Mouse (Mus musculus): ENCODE measurements at regions not wholly inside any gene's neighbourhood (a gene's known extent, or its start where the extent isn't known, plus 50 kb on each side); places are given as distances from the start of the nearest gene placed in this dataset.

- no peak overlapping the region for H3K27ac ChIP-seq (ENCODE audit: control insufficient read depth, insufficient read depth, low read depth, low read length, poor library complexity)
- TF ChIP-seq CTCF (IDR thresholded peaks at IDR 0.05; ENCODE audit: control insufficient read depth, insufficient read depth, low read length) (no peak), POLR2A (IDR thresholded peaks at IDR 0.05; ENCODE audit: borderline replicate concordance, control insufficient read depth, low read depth, low read length) (no peak)
- no peaks in the 10 kb centered on the region for H3K4me1 ChIP-seq (ENCODE audit: control insufficient read depth, insufficient read depth, low read length)
- H3K4me3 ChIP-seq (replicated peaks; ENCODE audit: control insufficient read depth, low read depth, low read length) = no peak overlapping the region
- WGBS = 75% methylated on average over 9 of the region's 9 CpGs
Measured at GRCm38 (mm10) chr7:117044926-117045325, 335.9 kb upstream of the Xylt1 start.

- Histone ChIP-seq H3K27ac (ENCODE audit: control insufficient read depth, insufficient read depth, low read depth, low read length, poor library complexity) (no peak overlapping the region), H3K4me1 (ENCODE audit: control insufficient read depth, insufficient read depth, low read length) (no peaks in the 10 kb centered on the region), H3K4me3 (replicated peaks; ENCODE audit: control insufficient read depth, low read depth, low read length) (no peak overlapping the region)
- TF ChIP-seq POLR2A (IDR thresholded peaks at IDR 0.05; ENCODE audit: borderline replicate concordance, control insufficient read depth, low read depth, low read length) (no peak), CTCF (IDR thresholded peaks at IDR 0.05; ENCODE audit: control insufficient read depth, insufficient read depth, low read length) (no peak)
Measured at GRCm38 (mm10) chr7:117049249-117049648, 331.5 kb upstream of the Xylt1 start.

- WGBS = 54% methylated on average over 2 of the region's 2 CpGs
- no peak overlapping the region for H3K4me3 ChIP-seq (replicated peaks; ENCODE audit: control insufficient read depth, low read depth, low read length)
- H3K27ac ChIP-seq (ENCODE audit: control insufficient read depth, insufficient read depth, low read depth, low read length, poor library complexity) = no peak overlapping the region
- no peaks in the 10 kb centered on the region for H3K4me1 ChIP-seq (ENCODE audit: control insufficient read depth, insufficient read depth, low read length)
- TF ChIP-seq CTCF (IDR thresholded peaks at IDR 0.05; ENCODE audit: control insufficient read depth, insufficient read depth, low read length) (no peak), POLR2A (IDR thresholded peaks at IDR 0.05; ENCODE audit: borderline replicate concordance, control insufficient read depth, low read depth, low read length) (no peak)
Measured at GRCm38 (mm10) chr7:117065771-117066170, 315.0 kb upstream of the Xylt1 start.

GRCm38 (mm10) chr7:117090911-117091550 is 289.7 kb upstream of the Xylt1 start:
- Histone ChIP-seq H3K4me1 (ENCODE audit: control insufficient read depth, insufficient read depth, low read length) (no peaks in the 10 kb centered on the region), H3K4me3 (replicated peaks; ENCODE audit: control insufficient read depth, low read depth, low read length) (no peak overlapping the region), H3K27ac (ENCODE audit: control insufficient read depth, insufficient read depth, low read depth, low read length, poor library complexity) (no peak overlapping the region)
- 40% methylated on average over 6 of the region's 6 CpGs for WGBS
- TF ChIP-seq CTCF (IDR thresholded peaks at IDR 0.05; ENCODE audit: control insufficient read depth, insufficient read depth, low read length) (no peak), POLR2A (IDR thresholded peaks at IDR 0.05; ENCODE audit: borderline replicate concordance, control insufficient read depth, low read depth, low read length) (no peak)

GRCm38 (mm10) chr7:117092860-117093259 is 287.9 kb upstream of the Xylt1 start:
- TF ChIP-seq CTCF (IDR thresholded peaks at IDR 0.05; ENCODE audit: control insufficient read depth, insufficient read depth, low read length) (no peak), POLR2A (IDR thresholded peaks at IDR 0.05; ENCODE audit: borderline replicate concordance, control insufficient read depth, low read depth, low read length) (no peak)
- no peaks in the 10 kb centered on the region for H3K4me1 ChIP-seq (ENCODE audit: control insufficient read depth, insufficient read depth, low read length)
- WGBS = 36% methylated on average over 4 of the region's 4 CpGs
- no peak overlapping the region for H3K27ac ChIP-seq (ENCODE audit: control insufficient read depth, insufficient read depth, low read depth, low read length, poor library complexity)
- no peak overlapping the region for H3K4me3 ChIP-seq (replicated peaks; ENCODE audit: control insufficient read depth, low read depth, low read length)

GRCm38 (mm10) chr7:117097618-117098017 is 283.2 kb upstream of the Xylt1 start:
- 71% methylated on average over 3 of the region's 3 CpGs for whole genome bisulfite sequencing
- no peak for TF ChIP-seq CTCF (IDR thresholded peaks at IDR 0.05; ENCODE audit: control insufficient read depth, insufficient read depth, low read length)
- no peak for TF ChIP-seq POLR2A (IDR thresholded peaks at IDR 0.05; ENCODE audit: borderline replicate concordance, control insufficient read depth, low read depth, low read length)
- H3K4me3 ChIP-seq (replicated peaks; ENCODE audit: control insufficient read depth, low read depth, low read length) = no peak overlapping the region
- no peaks in the 10 kb centered on the region for H3K4me1 ChIP-seq (ENCODE audit: control insufficient read depth, insufficient read depth, low read length)
- no peak overlapping the region for H3K27ac ChIP-seq (ENCODE audit: control insufficient read depth, insufficient read depth, low read depth, low read length, poor library complexity)

GRCm38 (mm10) chr7:117099041-117099440 is 281.7 kb upstream of the Xylt1 start:
- Histone ChIP-seq H3K4me1 (ENCODE audit: control insufficient read depth, insufficient read depth, low read length) (no peaks in the 10 kb centered on the region), H3K4me3 (replicated peaks; ENCODE audit: control insufficient read depth, low read depth, low read length) (no peak overlapping the region), H3K27ac (ENCODE audit: control insufficient read depth, insufficient read depth, low read depth, low read length, poor library complexity) (no peak overlapping the region)
- TF ChIP-seq CTCF (IDR thresholded peaks at IDR 0.05; ENCODE audit: control insufficient read depth, insufficient read depth, low read length) (no peak), POLR2A (IDR thresholded peaks at IDR 0.05; ENCODE audit: borderline replicate concordance, control insufficient read depth, low read depth, low read length) (no peak)
- 65% methylated on average over 6 of the region's 6 CpGs for WGBS

- WGBS = 58% methylated on average over 5 of the region's 5 CpGs
- TF ChIP-seq POLR2A (IDR thresholded peaks at IDR 0.05; ENCODE audit: borderline replicate concordance, control insufficient read depth, low read depth, low read length) (no peak), CTCF (IDR thresholded peaks at IDR 0.05; ENCODE audit: control insufficient read depth, insufficient read depth, low read length) (no peak)
- H3K4me3 ChIP-seq (replicated peaks; ENCODE audit: control insufficient read depth, low read depth, low read length) = no peak overlapping the region
- H3K27ac ChIP-seq (ENCODE audit: control insufficient read depth, insufficient read depth, low read depth, low read length, poor library complexity) = no peak overlapping the region
- no peaks in the 10 kb centered on the region for H3K4me1 ChIP-seq (ENCODE audit: control insufficient read depth, insufficient read depth, low read length)
Measured at GRCm38 (mm10) chr7:117103035-117103434, 277.7 kb upstream of the Xylt1 start.

GRCm38 (mm10) chr7:117106691-117107191 is 274.0 kb upstream of the Xylt1 start:
- H3K27ac ChIP-seq (ENCODE audit: control insufficient read depth, insufficient read depth, low read depth, low read length, poor library complexity) = no peak overlapping the region
- H3K4me1 ChIP-seq (ENCODE audit: control insufficient read depth, insufficient read depth, low read length) = no peaks in the 10 kb centered on the region
- 73% methylated on average over 7 of the region's 7 CpGs for WGBS
- TF ChIP-seq CTCF (IDR thresholded peaks at IDR 0.05; ENCODE audit: control insufficient read depth, insufficient read depth, low read length) (no peak), POLR2A (IDR thresholded peaks at IDR 0.05; ENCODE audit: borderline replicate concordance, control insufficient read depth, low read depth, low read length) (no peak)
- no peak overlapping the region for H3K4me3 ChIP-seq (replicated peaks; ENCODE audit: control insufficient read depth, low read depth, low read length)
